Mouse (Mus musculus) kidney, adult 2 months (tissue): ENCODE data around the gene Galntl6. TPM values are rescaled to one million over a fixed set of nuclear protein-coding genes. Genes with fewer than 3 reads are reported as not detected.
A peak's percentile ranks its signal among the peaks of the same experiment; 100 is the strongest.

ENCODE experiments used
- DNase-seq: peaks from one replicate; pipeline ENCODE4 v3.0.0; 2021
- H3K27ac ChIP-seq: fragments of 200-500 bp; 2 replicates; pipeline ENCODE4 v1.5.1; 2012; ENCODE audit warnings: low read depth, low read length, control low read depth, inconsistent platforms; ENCODE audit not compliant: insufficient read depth
- H3K27me3 ChIP-seq: fragments of 200-500 bp; replicated peaks from 2 replicates; pipeline ENCODE4 v1.6.1; 2012; ENCODE audit warnings: mild to moderate bottlenecking, moderate library complexity, low read length, inconsistent platforms; ENCODE audit not compliant: control insufficient read depth, insufficient read depth
- H3K36me3 ChIP-seq: fragments of 200-500 bp; 2 replicates; pipeline ENCODE4 v1.6.1; 2012; ENCODE audit warnings: mild to moderate bottlenecking, moderate library complexity, low read length, inconsistent platforms; ENCODE audit not compliant: control insufficient read depth, insufficient read depth
- H3K4me1 ChIP-seq: fragments of 200-500 bp; 2 replicates; pipeline ENCODE4 v1.6.1; 2011; ENCODE audit warnings: low read length; ENCODE audit not compliant: control insufficient read depth, insufficient read depth
- H3K4me3 ChIP-seq: fragments of 200-500 bp; 2 replicates; pipeline ENCODE4 v1.5.1; 2011; ENCODE audit warnings: mild to moderate bottlenecking, low read depth, low read length, control low read depth; ENCODE audit not compliant: insufficient read depth
- CTCF ChIP-seq: fragments of 200-500 bp; conservative IDR thresholded peaks from 2 replicates; pipeline ENCODE4 v1.5.1; 2011; ENCODE audit warnings: low read depth, mild to moderate bottlenecking, control low read depth, low read length, moderate library complexity, mixed read lengths; ENCODE audit not compliant: insufficient read depth, insufficient read length
- POLR2A ChIP-seq: fragments of 200-500 bp; IDR thresholded peaks from one replicate; pipeline ENCODE4 v1.6.1; 2011; ENCODE audit warnings: low read depth, low read length, control low read depth
- WGBS: fragments of 180-500 bp; shearing (Covaris S2); methylation state at CpG from one replicate; pipeline ENCODE4 v1.1.7; 2018; 5-methylcytosine and 5-hydroxymethylcytosine counted together
- polyA plus RNA-seq: library from polyadenylated mRNA; depleted of rRNA; stranded (reverse); fragments of >200 nt; gene quantifications from 2 replicates; pipeline ENCODE4 v1.2.3, GENCODE M21; 2012

Galntl6 gene
- polyA plus RNA-seq, 1 experiment: not detected

GRCm38 (mm10) chr8:58189694-58190093 is 722.7 kb downstream of the Galntl6 start:
- no peak overlapping the region for H3K4me3 ChIP-seq
- 83% methylated on average over 1 of the region's 1 CpGs for WGBS
- no peak for TF ChIP-seq CTCF
- TF ChIP-seq POLR2A: no peak
- H3K36me3 ChIP-seq: no peaks in the 10 kb centered on the region
- no peaks in the 10 kb centered on the region for H3K4me1 ChIP-seq
- H3K27ac ChIP-seq: no peak overlapping the region
- no peak for DNase-seq
- no peaks in the 10 kb centered on the region for H3K27me3 ChIP-seq

GRCm38 (mm10) chr8:58146961-58147360 is 765.5 kb downstream of the Galntl6 start:
- H3K4me3 ChIP-seq: no peak overlapping the region
- H3K4me1 ChIP-seq: no peaks in the 10 kb centered on the region
- WGBS: 0% methylated on average over 1 of the region's 1 CpGs
- no peaks in the 10 kb centered on the region for H3K27me3 ChIP-seq
- no peak overlapping the region for H3K27ac ChIP-seq
- DNase-seq: peak; percentile 26
- no peak for TF ChIP-seq POLR2A
- no peak for TF ChIP-seq CTCF
- no peaks in the 10 kb centered on the region for H3K36me3 ChIP-seq

GRCm38 (mm10) chr8:58086733-58087132 is 825.7 kb downstream of the Galntl6 start:
- Histone ChIP-seq H3K4me3 (no peak overlapping the region), H3K27me3 (no peaks in the 10 kb centered on the region), H3K27ac (no peak overlapping the region), H3K4me1 (no peaks in the 10 kb centered on the region), H3K36me3 (no peaks in the 10 kb centered on the region)
- TF ChIP-seq POLR2A (no peak), CTCF (no peak)
- 68% methylated on average over 4 of the region's 4 CpGs for WGBS
- no peak for DNase-seq

GRCm38 (mm10) chr8:58084931-58085330 is 827.5 kb downstream of the Galntl6 start:
- DNase-seq: no peak
- H3K27ac ChIP-seq: no peak overlapping the region
- no peaks in the 10 kb centered on the region for H3K4me1 ChIP-seq
- H3K27me3 ChIP-seq: no peaks in the 10 kb centered on the region
- WGBS: 78% methylated on average over 6 of the region's 6 CpGs
- no peak overlapping the region for H3K4me3 ChIP-seq
- TF ChIP-seq POLR2A: no peak
- no peak for TF ChIP-seq CTCF
- H3K36me3 ChIP-seq: no peaks in the 10 kb centered on the region

- TF ChIP-seq POLR2A (no peak), CTCF (no peak)
- WGBS: 84% methylated on average over 5 of the region's 5 CpGs
- no peaks in the 10 kb centered on the region for H3K4me1 ChIP-seq
- no peak overlapping the region for H3K4me3 ChIP-seq
- H3K36me3 ChIP-seq: no peaks in the 10 kb centered on the region
- no peak for DNase-seq
- H3K27me3 ChIP-seq: no peaks in the 10 kb centered on the region
- H3K27ac ChIP-seq: no peak overlapping the region
Observed at GRCm38 (mm10) chr8:58081715-58082114, 830.7 kb downstream of the Galntl6 start.

GRCm38 (mm10) chr8:58074611-58075010 is 837.8 kb downstream of the Galntl6 start:
- WGBS: 35% methylated on average over 4 of the region's 4 CpGs
- DNase-seq: no peak
- H3K4me1 ChIP-seq: no peaks in the 10 kb centered on the region
- no peak for TF ChIP-seq POLR2A
- TF ChIP-seq CTCF: no peak
- H3K27me3 ChIP-seq: no peaks in the 10 kb centered on the region
- no peak overlapping the region for H3K4me3 ChIP-seq
- no peak overlapping the region for H3K27ac ChIP-seq
- no peaks in the 10 kb centered on the region for H3K36me3 ChIP-seq

- Histone ChIP-seq H3K27me3 (no peaks in the 10 kb centered on the region), H3K27ac (no peak overlapping the region), H3K36me3 (no peaks in the 10 kb centered on the region), H3K4me3 (no peak overlapping the region), H3K4me1 (no peaks in the 10 kb centered on the region)
- DNase-seq: no peak
- TF ChIP-seq POLR2A (no peak), CTCF (no peak)
- 84% methylated on average over 1 of the region's 1 CpGs for WGBS
Observed at GRCm38 (mm10) chr8:58073733-58074132, 838.7 kb downstream of the Galntl6 start.

GRCm38 (mm10) chr8:58032271-58032670 is 880.2 kb downstream of the Galntl6 start:
- H3K4me1 ChIP-seq: no peaks in the 10 kb centered on the region
- H3K27ac ChIP-seq: no peak overlapping the region
- no peak overlapping the region for H3K4me3 ChIP-seq
- WGBS: 85% methylated on average over 3 of the region's 3 CpGs
- TF ChIP-seq CTCF: no peak
- TF ChIP-seq POLR2A: no peak
- H3K36me3 ChIP-seq: no peaks in the 10 kb centered on the region
- DNase-seq: no peak
- H3K27me3 ChIP-seq: no peaks in the 10 kb centered on the region
